Mouse (Mus musculus): ENCODE measurements around the gene 1700123O20Rik. TPM values are rescaled to one million over a fixed set of nuclear protein-coding genes. Genes with fewer than 3 reads are reported as not detected.

1700123O20Rik gene
- polyA plus RNA-seq, 1 experiment from 2014 or later: 50.3 TPM

- no peaks in the 10 kb centered on the region for H3K27me3 ChIP-seq (replicated peaks)
- no peak overlapping the region for H3K27ac ChIP-seq (ENCODE audit: poor library complexity, severe bottlenecking)
- no peak for ATAC-seq (ENCODE audit: insufficient number of reproducible peaks, low FRiP score)
- no peak overlapping the region for H3K4me2 ChIP-seq
- H3K9ac ChIP-seq: no peak overlapping the region
- no peak overlapping the region for H3K4me3 ChIP-seq
- peaks cover 6% of the 10 kb centered on the region; the same call in 1 of the 2 replicates for H3K4me1 ChIP-seq (replicated peaks)
- H3K36me3 ChIP-seq: peaks cover 48% of the 10 kb centered on the region
- no peaks in the 10 kb centered on the region for H3K9me3 ChIP-seq (replicated peaks)
- 90% methylated on average over 3 of the region's 3 CpGs for WGBS
Observed at GRCm38 (mm10) chr14:54682396-54682795, 3.6 kb upstream of the 1700123O20Rik start.

DNA sequence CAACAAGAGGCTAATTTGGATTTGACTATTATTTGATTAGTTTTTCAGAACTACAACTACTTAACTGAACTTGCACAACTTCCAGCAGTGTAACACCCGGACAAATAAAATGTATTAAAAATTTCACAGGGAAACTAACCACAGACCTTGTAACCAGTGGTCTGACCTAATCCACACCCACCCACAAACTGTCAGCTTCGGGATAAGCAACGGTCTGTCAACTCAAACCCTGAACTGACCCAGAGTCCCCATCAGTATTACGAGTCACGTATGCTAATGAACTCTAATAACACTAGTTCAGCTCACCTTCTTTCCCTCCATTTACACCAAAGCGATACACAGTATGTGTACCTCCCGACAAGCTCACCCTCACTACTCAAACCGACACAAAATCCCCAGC lies 545 bp upstream of the 1700123O20Rik start:
- Histone ChIP-seq H3K27me3 (replicated peaks) (no peaks in the 10 kb centered on the region), H3K9me3 (replicated peaks) (no peaks in the 10 kb centered on the region), H3K9ac (peak overlapping the region; percentile 97), H3K4me2 (peak overlapping the region; percentile 96), H3K27ac (ENCODE audit: poor library complexity, severe bottlenecking) (peak overlapping the region; percentile 99), H3K36me3 (peaks cover 36% of the 10 kb centered on the region), H3K4me1 (replicated peaks) (peaks cover 19% of the 10 kb centered on the region), H3K4me3 (peak overlapping the region; percentile 97)
- WGBS: 13% methylated on average over 8 of the region's 8 CpGs
- no peak for ATAC-seq (ENCODE audit: insufficient number of reproducible peaks, low FRiP score)

DNA sequence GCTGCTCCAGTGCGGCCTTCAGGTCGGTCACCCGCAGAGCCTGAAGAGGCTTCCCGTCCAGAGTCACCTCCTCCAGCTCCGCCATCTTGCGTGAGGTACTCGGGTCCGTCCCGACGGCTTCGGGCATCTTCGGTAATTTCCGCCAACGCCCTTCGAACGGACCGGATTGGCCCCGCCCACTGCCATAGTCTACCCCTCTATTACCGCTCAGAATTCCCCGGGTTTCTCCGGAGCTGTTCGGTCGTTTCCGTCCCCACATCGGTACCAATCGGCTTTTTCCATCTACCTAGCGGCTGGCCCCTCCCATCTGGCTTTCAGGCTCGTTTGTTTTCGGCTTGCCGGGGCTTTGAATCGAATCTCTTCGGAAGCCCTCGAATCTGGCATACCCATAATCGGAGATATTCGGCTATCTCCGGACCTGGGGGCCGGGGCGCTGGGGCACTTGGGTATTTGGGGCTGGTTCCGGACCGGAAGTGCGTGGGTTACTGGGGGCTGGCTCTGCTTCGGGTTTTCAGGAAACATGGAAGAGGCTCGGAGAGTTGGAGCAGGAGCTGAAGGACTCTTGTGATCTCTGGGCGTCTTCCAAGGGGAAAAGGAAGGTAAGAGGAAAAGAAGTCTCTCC lies 617 bp downstream of the 1700123O20Rik start, which contains the start of gene Acin1:
Acin1 (minus strand) TSS at position 410 of the 622 bp plus-strand sequence.
- H3K9ac ChIP-seq: peak within 1 kb of the TSS; percentile 97

GRCm38 (mm10) chr14:54687251-54687650 lies 1.2 kb downstream of the 1700123O20Rik start:
- H3K4me3 ChIP-seq: peak overlapping the region; percentile 97
- H3K4me1 ChIP-seq (replicated peaks): peaks cover 19% of the 10 kb centered on the region
- no peaks in the 10 kb centered on the region for H3K27me3 ChIP-seq (replicated peaks)
- WGBS: 6% methylated on average over 8 of the region's 8 CpGs
- peak overlapping the region; percentile 96 for H3K4me2 ChIP-seq
- peaks cover 36% of the 10 kb centered on the region for H3K36me3 ChIP-seq
- ATAC-seq (ENCODE audit: insufficient number of reproducible peaks, low FRiP score): no peak
- peak overlapping the region; percentile 99 for H3K27ac ChIP-seq (ENCODE audit: poor library complexity, severe bottlenecking)
- H3K9me3 ChIP-seq (replicated peaks): no peaks in the 10 kb centered on the region
- peak overlapping the region; percentile 87 for H3K9ac ChIP-seq

More for the DNA sequence above, 617 bp downstream of the 1700123O20Rik start, which contains the start of gene Acin1:
- Histone ChIP-seq H3K27me3 (replicated peaks) (no peaks in the 10 kb centered on the region), H3K27ac (ENCODE audit: poor library complexity, severe bottlenecking) (peak within 1 kb of the TSS; percentile 99), H3K4me3 (peak within 1 kb of the TSS; percentile 97), H3K36me3 (peaks cover 39% of the 10 kb centered on the region), H3K9me3 (replicated peaks) (no peaks in the 10 kb centered on the region), H3K4me2 (peak within 1 kb of the TSS; percentile 96), H3K4me1 (replicated peaks) (peaks cover 19% of the 10 kb centered on the region)
- under 1% methylated on average over 44 of the region's 44 CpGs for WGBS
- peak; percentile 96 for ATAC-seq (ENCODE audit: insufficient number of reproducible peaks, low FRiP score)

DNA sequence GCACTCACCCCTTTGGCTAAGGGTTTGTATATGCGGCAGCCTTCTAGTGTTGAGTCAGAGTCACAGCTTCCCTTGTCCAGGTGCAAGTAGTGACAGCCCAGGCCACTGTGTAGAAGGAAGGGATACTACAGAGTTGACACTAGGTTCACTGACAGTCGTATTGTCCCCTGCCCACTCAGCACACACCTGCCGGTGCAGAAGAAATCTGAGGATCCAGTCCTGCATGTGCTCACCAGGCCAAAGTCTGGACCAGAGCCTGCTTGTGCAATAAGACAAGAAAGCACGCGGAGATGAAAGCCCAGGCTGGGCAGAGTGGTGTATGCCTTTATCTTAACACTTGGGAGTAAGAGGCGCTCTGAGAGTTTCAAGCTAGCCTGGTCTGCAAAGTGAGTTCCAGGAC lies 9.0 kb downstream of the 1700123O20Rik start:
- 0 out of 2 replicates have a peak, but pooled peaks cover 4% of the 10 kb centered on the region for H3K4me1 ChIP-seq (replicated peaks)
- H3K4me2 ChIP-seq: no peak overlapping the region
- no peak overlapping the region for H3K9ac ChIP-seq
- H3K36me3 ChIP-seq: peaks cover 28% of the 10 kb centered on the region
- ATAC-seq (ENCODE audit: insufficient number of reproducible peaks, low FRiP score): no peak
- H3K27ac ChIP-seq (ENCODE audit: poor library complexity, severe bottlenecking): no peak overlapping the region
- 50% methylated on average over 6 of the region's 6 CpGs for WGBS
- no peak overlapping the region for H3K4me3 ChIP-seq
- 0 out of 2 replicates have a peak, but pooled peaks cover 4% of the 10 kb centered on the region for H3K27me3 ChIP-seq (replicated peaks)
- H3K9me3 ChIP-seq (replicated peaks): no peaks in the 10 kb centered on the region

- Histone ChIP-seq H3K36me3 (peaks cover 18% of the 10 kb centered on the region), H3K9me3 (replicated peaks) (no peaks in the 10 kb centered on the region), H3K4me3 (no peak overlapping the region), H3K4me1 (replicated peaks) (peaks cover 11% of the 10 kb centered on the region; the same call in 1 of the 2 replicates), H3K9ac (no peak overlapping the region), H3K27ac (ENCODE audit: poor library complexity, severe bottlenecking) (no peak overlapping the region), H3K4me2 (no peak overlapping the region), H3K27me3 (replicated peaks) (0 out of 2 replicates have a peak, but pooled peaks cover 4% of the 10 kb centered on the region)
- 76% methylated on average over 4 of the region's 4 CpGs for WGBS
- no peak for ATAC-seq (ENCODE audit: insufficient number of reproducible peaks, low FRiP score)
Observed at GRCm38 (mm10) chr14:54696752-54697151, 10.7 kb downstream of the 1700123O20Rik start.

GRCm38 (mm10) chr14:54698733-54699132 lies 12.7 kb downstream of the 1700123O20Rik start, which contains the start of gene Gm29776:
Gene Gm29776, minus strand, starts transcription at chr14:54698833.
- Histone ChIP-seq H3K4me2 (no peak within 1 kb of the TSS), H3K27ac (ENCODE audit: poor library complexity, severe bottlenecking) (no peak within 1 kb of the TSS), H3K27me3 (replicated peaks) (0 out of 2 replicates have a peak, but pooled peaks cover 9% of the 10 kb centered on the region), H3K9me3 (replicated peaks) (no peaks in the 10 kb centered on the region), H3K4me1 (replicated peaks) (peaks cover 11% of the 10 kb centered on the region; the same call in 1 of the 2 replicates), H3K4me3 (no peak within 1 kb of the TSS), H3K36me3 (peaks cover 3% of the 10 kb centered on the region), H3K9ac (no peak within 1 kb of the TSS)
- 56% methylated on average over 4 of the region's 4 CpGs for WGBS
- no peak for ATAC-seq (ENCODE audit: insufficient number of reproducible peaks, low FRiP score)

DNA sequence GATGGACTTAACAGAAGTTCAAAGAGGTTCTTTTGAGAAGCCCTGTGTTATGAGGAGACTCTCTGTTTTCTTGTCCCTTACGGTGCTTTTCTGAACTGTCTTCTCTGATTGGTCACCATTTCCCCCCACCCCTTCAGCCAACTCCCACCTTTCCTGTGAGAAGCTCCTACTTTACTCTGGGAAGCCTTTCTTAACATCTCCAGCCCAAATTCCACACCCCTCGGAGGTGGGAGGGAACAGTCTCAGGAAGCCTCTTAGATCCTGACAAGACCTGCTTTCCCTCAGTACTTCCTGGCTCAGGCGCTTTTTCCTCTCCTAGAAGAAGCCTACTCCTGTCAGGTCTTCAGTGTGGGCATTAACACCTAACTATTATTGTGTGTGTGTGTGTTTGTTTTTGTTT lies 13.6 kb downstream of the 1700123O20Rik start:
- Histone ChIP-seq H3K36me3 (no peaks in the 10 kb centered on the region), H3K27me3 (replicated peaks) (0 out of 2 replicates have a peak, but pooled peaks cover 9% of the 10 kb centered on the region), H3K9ac (no peak overlapping the region), H3K27ac (ENCODE audit: poor library complexity, severe bottlenecking) (no peak overlapping the region), H3K4me1 (replicated peaks) (peaks cover 11% of the 10 kb centered on the region; the same call in 1 of the 2 replicates), H3K9me3 (replicated peaks) (no peaks in the 10 kb centered on the region), H3K4me3 (no peak overlapping the region), H3K4me2 (no peak overlapping the region)
- WGBS: 46% methylated on average over 3 of the region's 3 CpGs
- ATAC-seq (ENCODE audit: insufficient number of reproducible peaks, low FRiP score): no peak

DNA sequence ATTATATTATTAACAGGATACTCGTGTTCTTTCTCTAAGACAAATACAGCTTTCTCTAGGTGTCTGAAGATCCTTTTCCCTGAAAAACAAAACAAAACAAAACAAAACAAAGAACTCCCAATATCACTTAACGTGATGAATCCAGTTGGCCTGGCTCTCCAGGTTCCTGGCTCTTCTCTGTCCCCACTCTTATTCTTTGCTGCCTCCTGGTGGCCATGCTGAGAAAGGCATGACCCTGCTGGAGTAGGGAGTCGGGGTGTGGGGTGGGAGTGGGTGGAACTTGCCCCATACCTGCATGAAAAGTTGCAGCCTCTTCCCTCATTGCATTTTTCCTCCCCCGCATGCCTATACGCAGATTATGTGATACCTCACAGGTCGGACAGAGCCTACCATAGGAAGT lies 15.3 kb downstream of the 1700123O20Rik start:
- Histone ChIP-seq H3K4me3 (no peak overlapping the region), H3K36me3 (no peaks in the 10 kb centered on the region), H3K27ac (ENCODE audit: poor library complexity, severe bottlenecking) (no peak overlapping the region), H3K9me3 (replicated peaks) (no peaks in the 10 kb centered on the region), H3K27me3 (replicated peaks) (0 out of 2 replicates have a peak, but pooled peaks cover 5% of the 10 kb centered on the region), H3K9ac (no peak overlapping the region), H3K4me1 (replicated peaks) (peaks cover 20% of the 10 kb centered on the region), H3K4me2 (peak overlapping the region; percentile 43)
- 6% methylated on average over 6 of the region's 6 CpGs for WGBS
- no peak for ATAC-seq (ENCODE audit: insufficient number of reproducible peaks, low FRiP score)

DNA sequence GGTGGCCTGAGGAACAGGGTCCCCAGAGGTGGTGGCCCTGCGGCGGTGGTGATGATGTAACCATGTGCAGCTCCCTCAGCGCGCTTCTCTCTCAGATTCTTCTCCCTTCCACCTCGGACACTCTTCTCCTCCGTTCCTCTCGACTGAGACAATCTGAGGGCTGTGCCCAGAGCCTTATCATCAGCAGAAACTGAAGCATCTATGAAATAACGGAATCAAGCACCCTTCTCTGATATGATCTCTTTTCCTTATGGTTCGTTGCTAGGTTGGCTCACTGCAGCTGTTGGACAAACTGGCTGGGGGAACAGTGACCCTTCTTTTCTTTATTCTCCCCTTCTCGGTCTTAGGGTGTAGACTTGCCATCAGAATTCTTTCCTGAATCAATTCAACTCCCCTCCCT lies 17.2 kb downstream of the 1700123O20Rik start:
- Histone ChIP-seq H3K27ac (ENCODE audit: poor library complexity, severe bottlenecking) (no peak overlapping the region), H3K36me3 (no peaks in the 10 kb centered on the region), H3K27me3 (replicated peaks) (peaks cover 8% of the 10 kb centered on the region), H3K9me3 (replicated peaks) (no peaks in the 10 kb centered on the region), H3K4me1 (replicated peaks) (peaks cover 35% of the 10 kb centered on the region), H3K9ac (no peak overlapping the region), H3K4me3 (no peak overlapping the region), H3K4me2 (no peak overlapping the region)
- ATAC-seq (ENCODE audit: insufficient number of reproducible peaks, low FRiP score): no peak
- WGBS: 58% methylated on average over 10 of the region's 10 CpGs

DNA sequence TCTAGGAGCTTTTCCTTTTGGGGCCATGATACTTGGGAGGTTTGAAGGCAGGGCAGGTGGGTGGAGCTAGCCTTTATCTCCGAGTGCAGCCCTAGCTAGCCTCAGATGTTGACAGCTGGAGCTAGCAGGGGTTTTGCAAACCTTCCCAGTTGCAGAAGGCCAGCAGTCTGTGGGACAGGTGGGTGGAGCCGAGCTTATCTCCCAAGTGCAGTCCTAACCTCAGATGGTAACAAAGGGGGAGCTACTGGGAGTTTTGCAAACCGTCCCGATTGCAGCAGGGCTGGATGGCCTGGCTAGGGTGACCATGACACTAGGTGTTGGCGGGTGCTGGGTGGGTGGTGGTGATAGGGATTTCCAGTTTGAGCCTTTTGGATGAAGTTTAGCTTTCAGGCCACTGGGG lies 19.8 kb downstream of the 1700123O20Rik start:
- Histone ChIP-seq H3K9ac (no peak overlapping the region), H3K36me3 (no peaks in the 10 kb centered on the region), H3K27me3 (replicated peaks) (peaks cover 17% of the 10 kb centered on the region), H3K4me1 (replicated peaks) (peaks cover 30% of the 10 kb centered on the region), H3K4me2 (no peak overlapping the region; the same call in 1 of the 2 replicates), H3K9me3 (replicated peaks) (no peaks in the 10 kb centered on the region), H3K4me3 (no peak overlapping the region), H3K27ac (ENCODE audit: poor library complexity, severe bottlenecking) (peak overlapping the region; percentile 68; the same call in 1 of the 2 replicates)
- peak; percentile 90 for ATAC-seq (ENCODE audit: insufficient number of reproducible peaks, low FRiP score)
- WGBS: 14% methylated on average over 5 of the region's 5 CpGs
